7 mouse cellular contexts compared by ENCODE assay signal in the genomic region with DNA sequence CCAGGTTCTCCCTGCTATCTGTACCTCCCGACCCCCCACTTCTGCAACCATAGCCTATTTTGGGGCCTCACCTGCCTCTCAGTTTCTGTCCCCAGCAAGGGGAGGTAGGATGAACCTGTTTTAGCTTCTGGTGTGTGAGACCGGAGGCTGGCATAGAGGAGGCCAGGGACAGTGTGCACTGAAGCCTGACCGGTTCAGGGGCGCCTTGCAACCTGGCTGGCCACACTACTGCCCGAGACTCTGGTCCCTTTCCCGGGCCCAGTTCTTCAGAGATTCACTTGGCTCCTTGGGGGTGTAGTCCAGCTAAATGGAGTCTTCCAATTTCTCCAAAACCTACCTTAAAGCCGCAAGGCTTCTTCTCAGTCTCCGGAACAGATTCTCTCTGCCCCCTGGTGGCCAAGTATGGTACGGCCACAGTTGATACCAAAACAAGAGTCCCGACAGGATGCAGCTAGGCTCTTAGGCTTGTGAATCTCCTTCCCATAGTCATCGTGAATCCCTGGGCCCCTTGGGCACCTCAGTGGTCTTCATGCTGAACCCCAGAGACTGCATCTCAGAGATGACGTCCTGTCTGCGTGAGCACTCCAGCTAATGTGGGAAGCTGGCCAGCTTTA. TPM values are rescaled to one million over a fixed set of nuclear protein-coding genes. Genes with fewer than 3 reads are reported as not detected.
A peak's percentile ranks its signal among the peaks of the same experiment; 100 is the strongest.
DNase-seq lines count a peak whose midpoint lies in the region; ATAC-seq lines count a peak whose summit lies in the region.

No protein-coding gene starts in this region.

- WGBS in embryonic facial prominence, embryonic 10.5 days: 21% methylated on average over 13 of the region's 13 CpGs
- WGBS in midbrain, embryonic 16.5 days: 11% methylated on average over 13 of the region's 13 CpGs

- peaks cover 4% of the 10 kb centered on the region for H3K4me1 ChIP-seq in embryonic facial prominence, embryonic 10.5 days
- H3K4me1 ChIP-seq in midbrain, embryonic 16.5 days (ENCODE audit: control insufficient read depth, insufficient read depth, low read length): no peaks in the 10 kb centered on the region; the same call in 1 of the 2 replicates

- peak overlapping the region; percentile 30 for H3K4me3 ChIP-seq in embryonic facial prominence, embryonic 10.5 days
- no peak overlapping the region for H3K4me3 ChIP-seq in midbrain, embryonic 16.5 days (ENCODE audit: low read depth, low read length)

- no peak overlapping the region for H3K27ac ChIP-seq in embryonic facial prominence, embryonic 10.5 days (replicated peaks)
- H3K27ac ChIP-seq in midbrain, embryonic 16.5 days (ENCODE audit: low read length): no peak overlapping the region

- no peak overlapping the region; the same call in 1 of the 2 replicates for H3K9ac ChIP-seq in midbrain, embryonic 16.5 days (ENCODE audit: low read depth, low read length)

- peak overlapping the region; percentile 34; the same call in 1 of the 2 replicates for H3K4me2 ChIP-seq in midbrain, embryonic 16.5 days (ENCODE audit: low read length)

- no peaks in the 10 kb centered on the region for H3K27me3 ChIP-seq in embryonic facial prominence, embryonic 10.5 days (replicated peaks; ENCODE audit: low read depth, poor library complexity, severe bottlenecking)
- H3K27me3 ChIP-seq in midbrain, embryonic 16.5 days (ENCODE audit: control insufficient read depth, insufficient read depth, low read depth, low read length): no peaks in the 10 kb centered on the region

- 0 out of 2 replicates have a peak, but pooled peaks have one; percentile 32 for ATAC-seq in midbrain, embryonic 16.5 days

- H3K36me3 ChIP-seq in embryonic facial prominence, embryonic 10.5 days (replicated peaks): no peaks in the 10 kb centered on the region
- no peaks in the 10 kb centered on the region for H3K36me3 ChIP-seq in midbrain, embryonic 16.5 days (ENCODE audit: control insufficient read depth, insufficient read depth, low read length)

- intact Hi-C loops in left cerebral cortex, postnatal 4 days (cut with DNase I): loop anchor here (2.0 to 10.0 kb wide), 2 partner anchors 45 to 171 kb away; no protein-coding TSS in a partner anchor

- DNase-seq in adrenal gland, postnatal 14 days: peak; percentile 92
- DNase-seq in embryonic facial prominence, embryonic 10.5 days (ENCODE audit: low spot score): peak; percentile 88
- DNase-seq in heart, adult 18-20 months: peak; percentile 83 to 96
- peak; percentile 90 for DNase-seq in kidney, adult 18-20 months
- peak; percentile 91 for DNase-seq in left cerebral cortex, postnatal 4 days
- peak; percentile 71 to 91 for DNase-seq in spleen, adult 18-20 months

- H3K9me3 ChIP-seq in embryonic facial prominence, embryonic 10.5 days: no peaks in the 10 kb centered on the region
- no peaks in the 10 kb centered on the region for H3K9me3 ChIP-seq in midbrain, embryonic 16.5 days (replicated peaks; ENCODE audit: control insufficient read depth, low read length, poor library complexity, severe bottlenecking)

RNA-seq across cellular contexts. Expression of a gene that starts 22.0 kb away (rescaled TPM):
- 3.1 and 3.7 TPM in 2 replicates for total RNA-seq in adrenal gland, postnatal 14 days (2021)
- 0.25 and 0.47 TPM in 2 replicates for polyA plus RNA-seq in embryonic facial prominence, embryonic 10.5 days (2016; fragmentation: Nextera tagmentation; extraction: Ambion mirVana)
- under 1 TPM; 0.15 to 0.25 TPM for total RNA-seq in heart, adult 18-20 months (2021)
- total RNA-seq in left cerebral cortex, postnatal 4 days (2021): 10 to 100 TPM in 1 of 2 experiments, 1 to 10 TPM in 1; 8.7 to 11.7 TPM
- 2.6 and 4.0 TPM in 2 replicates for polyA plus RNA-seq in midbrain, embryonic 16.5 days (2015; fragmentation: Nextera tagmentation; extraction: Ambion mirVana)

RNA-seq across cellular contexts. Expression of a gene that starts 48.8 kb away (rescaled TPM):
- total RNA-seq in adrenal gland, postnatal 14 days (2021): 1,235 and 1,395 TPM in 2 replicates
- 1,206 and 1,219 TPM in 2 replicates for polyA plus RNA-seq in embryonic facial prominence, embryonic 10.5 days (2016; fragmentation: Nextera tagmentation; extraction: Ambion mirVana)
- 100 to 1,000 TPM; 537 to 590 TPM for total RNA-seq in heart, adult 18-20 months (2021)
- total RNA-seq in left cerebral cortex, postnatal 4 days (2021): 100 to 1,000 TPM; 711 to 733 TPM
- polyA plus RNA-seq in midbrain, embryonic 16.5 days (2015; fragmentation: Nextera tagmentation; extraction: Ambion mirVana): 583 and 598 TPM in 2 replicates

RNA-seq across cellular contexts. Expression of a gene that starts 52.5 kb away (rescaled TPM):
- total RNA-seq in adrenal gland, postnatal 14 days (2021): 7.8 and 10.4 TPM in 2 replicates
- polyA plus RNA-seq in embryonic facial prominence, embryonic 10.5 days (2016; fragmentation: Nextera tagmentation; extraction: Ambion mirVana): 5.3 and 5.7 TPM in 2 replicates
- total RNA-seq in heart, adult 18-20 months (2021): 1 to 10 TPM; 5.1 to 5.9 TPM
- total RNA-seq in left cerebral cortex, postnatal 4 days (2021): 100 to 1,000 TPM; 100 to 104 TPM
- polyA plus RNA-seq in midbrain, embryonic 16.5 days (2015; fragmentation: Nextera tagmentation; extraction: Ambion mirVana): 73.2 and 77.6 TPM in 2 replicates
